Mouse (Mus musculus) G1E (cell line): ENCODE measurements at regions not wholly inside any gene's neighbourhood (a gene's known extent, or its start where the extent isn't known, plus 50 kb on each side); places are given as distances from the start of the nearest gene placed in this dataset.

ENCODE experiments used
- CTCF ChIP-seq: IDR thresholded peaks from 2 replicates; pipeline ENCODE4 v1.5.1; 2012; ENCODE audit warnings: low read depth, low read length, inconsistent platforms, mixed read lengths
- GATA1 ChIP-seq: IDR thresholded peaks from 2 replicates; pipeline ENCODE4 v1.6.1; 2012; ENCODE audit warnings: borderline replicate concordance, low read length, inconsistent platforms, mixed read lengths
- GATA2 ChIP-seq: IDR thresholded peaks from 2 replicates; pipeline ENCODE4 v1.6.1; 2012; ENCODE audit warnings: low read depth, low read length, inconsistent platforms, borderline replicate concordance
- POLR2AphosphoS5 ChIP-seq: IDR thresholded peaks from 2 replicates; pipeline ENCODE4 v1.6.1; 2012; ENCODE audit warnings: low read depth, low read length, inconsistent platforms; ENCODE audit not compliant: insufficient replicate concordance
- TAL1 ChIP-seq: conservative IDR thresholded peaks from 2 replicates; pipeline ENCODE4 v1.6.1; 2012; ENCODE audit warnings: low read depth, low read length, inconsistent platforms, mixed read lengths

GRCm38 (mm10) chr15:24827881-24828280 is 585.7 kb downstream of the Basp1 start:
- TF ChIP-seq CTCF (no peak), GATA1 (no peak), TAL1 (no peak), POLR2AphosphoS5 (no peak), GATA2 (no peak)
